Mouse (Mus musculus) liver, postnatal 0 days (tissue): ENCODE data around the gene P2ry12. TPM values are rescaled to one million over a fixed set of nuclear protein-coding genes. Genes with fewer than 3 reads are reported as not detected.

Experiments
- ATAC-seq: fragments of 200-750 bp; cut with Nextera tagmentation; 2 replicates; pipeline ENCODE4 v1.8.0; 2017; ENCODE audit warnings: mild to moderate bottlenecking, moderate library complexity
- DNase-seq: peaks from one replicate; pipeline ENCODE4 v3.0.0-alpha.2; 2016
- H3K27ac ChIP-seq: fragments of 300-500 bp; sonication (generic); 2 replicates; pipeline ENCODE4 v1.5.1; 2014; ENCODE audit warnings: antibody characterized with exemption, moderate library complexity, mild to moderate bottlenecking, low read depth
- H3K27me3 ChIP-seq: fragments of 300-500 bp; sonication (generic); 2 replicates; pipeline ENCODE4 v1.6.1; 2014; ENCODE audit warnings: low read length, control low read depth, mixed read lengths; ENCODE audit not compliant: insufficient read depth
- H3K36me3 ChIP-seq: fragments of 300-500 bp; sonication (generic); replicated peaks from 2 replicates; pipeline ENCODE4 v1.6.1; 2014; ENCODE audit warnings: mild to moderate bottlenecking, control low read depth, low read length, moderate library complexity, mixed read lengths; ENCODE audit not compliant: insufficient read depth
- H3K4me1 ChIP-seq: fragments of 300-500 bp; sonication (generic); 2 replicates; pipeline ENCODE4 v1.6.1; 2014; ENCODE audit warnings: antibody characterized with exemption, mild to moderate bottlenecking, control low read depth; ENCODE audit not compliant: insufficient read depth
- H3K4me2 ChIP-seq: fragments of 300-500 bp; sonication (generic); 2 replicates; pipeline ENCODE4 v1.6.1; 2014; ENCODE audit warnings: low read depth, mild to moderate bottlenecking, low read length, moderate library complexity, mixed read lengths
- H3K4me3 ChIP-seq: fragments of 300-500 bp; sonication (generic); 2 replicates; pipeline ENCODE4 v1.5.1; 2014; ENCODE audit warnings: low read depth, low read length
- H3K9ac ChIP-seq: fragments of 300-500 bp; sonication (generic); replicated peaks from 2 replicates; pipeline ENCODE4 v1.6.1; 2014; ENCODE audit warnings: mild to moderate bottlenecking, moderate library complexity
- H3K9me3 ChIP-seq: fragments of 300-500 bp; sonication (generic); 2 replicates; pipeline ENCODE4 v1.6.1; 2016; ENCODE audit warnings: mild to moderate bottlenecking, control low read depth, low read length, mixed read lengths
- CTCF ChIP-seq: sonication (generic); IDR thresholded peaks from 2 replicates; pipeline ENCODE4 v1.5.1; 2016; ENCODE audit warnings: antibody characterized with exemption, low read depth
- EP300 ChIP-seq: IDR thresholded peaks from 2 replicates; pipeline ENCODE4 v1.6.1; 2016; ENCODE audit warnings: antibody characterized with exemption, low read depth, mild to moderate bottlenecking
- WGBS: fragments of 180-500 bp; shearing (Covaris S2); extraction: QIAGEN DNeasy Blood & Tissue Kit; methylation state at CpG from one replicate; pipeline ENCODE4 v1.1.7; 2014; ENCODE audit not compliant: insufficient replicate concordance; 5-methylcytosine and 5-hydroxymethylcytosine counted together
- polyA plus RNA-seq: library from polyadenylated mRNA; unstranded; fragments of >200 nt; fragmentation: Nextera tagmentation; extraction: Ambion mirVana; gene quantifications from 2 replicates; pipeline ENCODE4 v1.2.1, GENCODE M21; 2015

Gene P2ry12
- polyA plus RNA-seq, 1 experiment from 2014 or later = 3.3 TPM

DNA sequence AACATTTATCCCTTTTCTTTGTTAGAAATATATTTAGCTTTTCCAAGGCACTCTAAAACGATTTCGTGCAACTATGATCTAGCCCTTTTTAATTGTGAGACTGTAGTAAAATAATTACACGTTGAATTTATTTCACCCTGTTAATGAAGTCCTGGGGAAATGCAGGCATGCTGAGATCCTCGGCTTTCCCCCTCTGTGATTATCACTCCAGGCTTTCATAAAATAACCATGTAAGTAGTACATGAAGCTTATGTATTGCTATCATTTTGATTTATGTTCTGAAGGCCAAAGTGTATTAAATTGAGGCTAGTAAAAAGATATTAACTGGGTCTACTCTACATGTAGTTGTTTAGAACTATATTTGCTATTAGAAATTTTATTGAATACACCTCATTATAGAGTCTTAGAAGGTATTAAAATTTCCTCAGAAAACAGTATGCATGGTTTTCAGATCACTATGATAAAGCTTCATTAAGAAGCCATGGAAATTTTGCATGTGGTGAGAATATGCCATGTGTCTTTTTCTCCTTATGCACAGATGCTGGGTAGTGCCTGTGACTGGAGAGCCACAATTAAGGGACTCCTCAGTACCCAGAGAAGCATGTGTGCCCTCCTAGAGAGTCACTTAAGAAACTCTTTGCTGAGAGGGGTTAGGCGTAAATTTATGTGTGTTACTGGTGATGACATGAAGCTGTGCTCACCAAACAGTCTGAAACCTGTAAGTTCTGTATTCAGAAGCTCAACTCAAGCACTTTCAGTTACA is 30.9 kb upstream of the P2ry12 start:
- no peak overlapping the region for H3K9ac ChIP-seq
- DNase-seq (no peak), ATAC-seq (no peak)
- H3K4me3 ChIP-seq = no peak overlapping the region
- H3K4me1 ChIP-seq = no peaks in the 10 kb centered on the region
- WGBS = 78% methylated on average over 5 of the region's 5 CpGs
- no peak overlapping the region for H3K27ac ChIP-seq
- no peaks in the 10 kb centered on the region for H3K9me3 ChIP-seq
- H3K36me3 ChIP-seq = no peaks in the 10 kb centered on the region
- no peak for TF ChIP-seq CTCF
- TF ChIP-seq EP300 = no peak
- no peaks in the 10 kb centered on the region for H3K27me3 ChIP-seq
- no peak overlapping the region for H3K4me2 ChIP-seq

DNA sequence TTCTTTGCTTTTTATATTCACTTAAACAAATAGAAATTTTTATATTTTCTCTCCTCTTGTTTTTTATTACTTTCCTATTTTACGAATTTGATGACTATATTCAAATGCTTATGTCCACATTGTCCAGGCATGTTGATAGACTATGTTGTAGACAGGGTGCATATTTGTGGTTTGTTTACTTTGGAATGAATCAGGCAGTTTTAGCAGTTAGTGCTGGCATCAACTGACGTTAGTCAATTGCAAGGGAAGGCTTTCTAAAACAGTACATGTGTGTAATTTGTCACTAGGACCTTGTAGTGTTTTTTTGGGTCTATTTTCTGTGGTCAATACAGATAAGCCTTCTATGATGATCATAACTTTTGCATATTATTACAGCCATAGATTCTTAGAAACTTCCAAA is 27.9 kb upstream of the P2ry12 start:
- Histone ChIP-seq H3K4me2 (no peak overlapping the region), H3K9me3 (no peaks in the 10 kb centered on the region), H3K36me3 (no peaks in the 10 kb centered on the region), H3K27ac (no peak overlapping the region), H3K4me3 (no peak overlapping the region), H3K4me1 (no peaks in the 10 kb centered on the region), H3K9ac (no peak overlapping the region), H3K27me3 (no peaks in the 10 kb centered on the region)
- DNase-seq (no peak), ATAC-seq (no peak)
- WGBS = 66% methylated on average over 2 of the region's 2 CpGs
- TF ChIP-seq EP300 = no peak
- no peak for TF ChIP-seq CTCF

DNA sequence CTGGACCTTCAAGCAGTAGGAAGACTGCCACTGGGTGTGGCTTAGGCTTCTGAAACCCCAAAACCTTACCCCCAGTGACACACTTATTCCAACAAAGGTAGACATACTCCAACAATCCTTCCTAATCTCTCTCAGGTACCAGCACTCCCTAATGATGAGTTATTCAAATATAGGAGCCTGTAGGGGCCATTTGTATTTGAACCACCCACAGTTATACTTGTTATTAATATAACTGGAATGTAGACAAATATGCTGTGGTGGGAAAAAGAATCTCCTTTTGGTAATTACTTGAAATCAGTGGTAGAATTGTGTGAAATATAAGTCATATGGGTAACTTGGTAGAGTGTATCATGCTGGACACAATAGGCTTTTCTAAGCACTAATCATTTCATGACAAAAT is 15.9 kb upstream of the P2ry12 start:
- DNase-seq (no peak), ATAC-seq (no peak)
- Histone ChIP-seq H3K9me3 (no peaks in the 10 kb centered on the region), H3K36me3 (no peaks in the 10 kb centered on the region), H3K4me3 (no peak overlapping the region), H3K4me2 (no peak overlapping the region), H3K9ac (no peak overlapping the region), H3K27me3 (no peaks in the 10 kb centered on the region), H3K27ac (no peak overlapping the region), H3K4me1 (no peaks in the 10 kb centered on the region)
- TF ChIP-seq EP300 = no peak
- TF ChIP-seq CTCF = no peak

DNA sequence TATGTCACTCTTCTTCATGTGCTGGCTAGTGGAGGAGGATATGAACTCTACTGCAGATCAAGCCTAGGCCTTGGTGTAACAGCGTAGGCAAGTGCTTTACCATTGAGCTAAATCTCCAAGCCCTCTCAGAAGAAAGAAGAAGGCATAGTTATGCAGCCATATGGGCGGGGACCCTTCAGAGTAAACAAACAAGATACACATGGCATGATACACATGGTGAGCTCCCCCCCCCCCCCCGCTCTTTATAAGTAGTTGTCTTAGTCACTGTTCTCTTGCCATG is 15.5 kb upstream of the P2ry12 start:
- ATAC-seq (no peak), DNase-seq (no peak)
- Histone ChIP-seq H3K4me1 (no peaks in the 10 kb centered on the region), H3K27me3 (no peaks in the 10 kb centered on the region), H3K9ac (no peak overlapping the region), H3K9me3 (no peaks in the 10 kb centered on the region), H3K27ac (no peak overlapping the region), H3K4me2 (no peak overlapping the region), H3K4me3 (no peak overlapping the region), H3K36me3 (no peaks in the 10 kb centered on the region)
- 79% methylated on average over 3 of the region's 3 CpGs for WGBS
- no peak for TF ChIP-seq CTCF
- no peak for TF ChIP-seq EP300

DNA sequence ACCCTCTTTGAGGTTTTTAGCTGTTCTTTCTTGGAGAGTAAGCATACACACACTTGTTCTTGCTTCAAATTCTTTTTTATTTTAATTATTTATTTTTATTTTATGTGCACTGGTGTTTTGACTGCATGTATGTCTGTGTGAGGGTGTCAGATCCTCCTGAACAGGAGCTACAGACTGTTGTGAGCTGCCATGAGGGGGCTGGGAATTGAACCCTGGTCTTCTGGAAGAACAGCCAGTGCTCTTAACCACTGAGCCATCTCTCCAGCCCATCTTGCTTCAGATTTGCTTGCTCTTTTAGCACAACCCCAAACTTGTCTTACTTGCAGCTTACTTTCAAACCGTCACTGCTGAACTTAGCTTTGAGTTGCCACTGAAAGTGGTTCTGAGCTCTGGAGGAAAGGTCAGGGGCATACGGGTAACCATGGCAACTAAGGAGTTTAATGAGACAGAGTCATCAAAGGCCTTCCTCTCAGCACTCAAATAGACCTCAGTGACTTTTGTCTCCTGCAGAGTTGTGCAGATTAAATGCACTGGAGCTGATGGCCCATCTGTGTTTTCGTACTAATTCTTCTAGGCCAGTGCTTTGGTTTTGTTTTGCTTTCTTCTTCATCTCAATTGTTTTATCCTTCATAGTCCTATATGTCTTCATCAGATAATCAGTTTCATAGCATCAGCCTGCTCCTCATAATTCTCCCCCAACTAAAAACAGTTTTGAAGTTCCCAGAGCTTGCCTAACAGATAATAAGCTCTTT is 15.0 kb upstream of the P2ry12 start:
- Histone ChIP-seq H3K9ac (no peak overlapping the region), H3K27ac (no peak overlapping the region), H3K9me3 (no peaks in the 10 kb centered on the region), H3K27me3 (no peaks in the 10 kb centered on the region), H3K4me3 (no peak overlapping the region), H3K36me3 (no peaks in the 10 kb centered on the region), H3K4me2 (no peak overlapping the region), H3K4me1 (no peaks in the 10 kb centered on the region)
- ATAC-seq (no peak), DNase-seq (no peak)
- TF ChIP-seq CTCF (no peak), EP300 (no peak)
- WGBS = 74% methylated on average over 3 of the region's 3 CpGs

DNA sequence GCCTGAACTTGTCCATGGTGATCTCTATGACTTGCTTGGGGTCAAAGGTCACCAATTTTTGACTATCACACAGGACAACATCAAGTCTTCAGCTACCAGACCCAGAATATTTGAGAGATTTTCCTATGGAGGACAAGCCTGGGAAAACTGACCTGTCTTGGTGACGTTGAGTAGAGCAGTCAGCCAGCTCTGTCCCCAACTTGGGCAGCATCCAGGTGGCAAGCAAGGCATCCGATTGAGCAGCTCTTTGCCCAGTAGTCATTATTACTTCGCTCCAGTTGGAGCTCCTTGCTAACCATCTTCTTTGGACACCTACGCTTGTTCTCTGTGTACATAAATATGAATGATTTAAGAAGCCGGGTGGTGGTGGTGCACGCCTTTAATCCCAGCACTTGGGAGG is 8.1 kb upstream of the P2ry12 start:
- Histone ChIP-seq H3K4me1 (no peaks in the 10 kb centered on the region), H3K27ac (no peak overlapping the region), H3K4me3 (no peak overlapping the region), H3K9me3 (no peaks in the 10 kb centered on the region), H3K9ac (no peak overlapping the region), H3K36me3 (no peaks in the 10 kb centered on the region), H3K4me2 (no peak overlapping the region), H3K27me3 (no peaks in the 10 kb centered on the region)
- TF ChIP-seq CTCF (no peak), EP300 (no peak)
- DNase-seq (no peak), ATAC-seq (no peak)
- WGBS = 86% methylated on average over 6 of the region's 6 CpGs
